Mouse (Mus musculus) liver, postnatal 0 days (tissue): Measurements from ENCODE around the gene Tlcd2. TPM values are rescaled to one million over a fixed set of nuclear protein-coding genes. Genes with fewer than 3 reads are reported as not detected.

Experiments
- ATAC-seq: fragments of 200-750 bp; cut with Nextera tagmentation; 2 replicates; pipeline ENCODE4 v1.8.0; 2017; ENCODE audit warnings: mild to moderate bottlenecking, moderate library complexity
- DNase-seq: peaks from one replicate; pipeline ENCODE4 v3.0.0-alpha.2; 2016
- H3K27ac ChIP-seq: fragments of 300-500 bp; sonication (generic); 2 replicates; pipeline ENCODE4 v1.5.1; 2014; ENCODE audit warnings: antibody characterized with exemption, moderate library complexity, mild to moderate bottlenecking, low read depth
- H3K27me3 ChIP-seq: fragments of 300-500 bp; sonication (generic); 2 replicates; pipeline ENCODE4 v1.6.1; 2014; ENCODE audit warnings: low read length, control low read depth, mixed read lengths; ENCODE audit not compliant: insufficient read depth
- H3K36me3 ChIP-seq: fragments of 300-500 bp; sonication (generic); replicated peaks from 2 replicates; pipeline ENCODE4 v1.6.1; 2014; ENCODE audit warnings: mild to moderate bottlenecking, control low read depth, low read length, moderate library complexity, mixed read lengths; ENCODE audit not compliant: insufficient read depth
- H3K4me1 ChIP-seq: fragments of 300-500 bp; sonication (generic); 2 replicates; pipeline ENCODE4 v1.6.1; 2014; ENCODE audit warnings: antibody characterized with exemption, mild to moderate bottlenecking, control low read depth; ENCODE audit not compliant: insufficient read depth
- H3K4me2 ChIP-seq: fragments of 300-500 bp; sonication (generic); 2 replicates; pipeline ENCODE4 v1.6.1; 2014; ENCODE audit warnings: low read depth, mild to moderate bottlenecking, low read length, moderate library complexity, mixed read lengths
- H3K4me3 ChIP-seq: fragments of 300-500 bp; sonication (generic); 2 replicates; pipeline ENCODE4 v1.5.1; 2014; ENCODE audit warnings: low read depth, low read length
- H3K9ac ChIP-seq: fragments of 300-500 bp; sonication (generic); replicated peaks from 2 replicates; pipeline ENCODE4 v1.6.1; 2014; ENCODE audit warnings: mild to moderate bottlenecking, moderate library complexity
- H3K9me3 ChIP-seq: fragments of 300-500 bp; sonication (generic); 2 replicates; pipeline ENCODE4 v1.6.1; 2016; ENCODE audit warnings: mild to moderate bottlenecking, control low read depth, low read length, mixed read lengths
- CTCF ChIP-seq: sonication (generic); IDR thresholded peaks from 2 replicates; pipeline ENCODE4 v1.5.1; 2016; ENCODE audit warnings: antibody characterized with exemption, low read depth
- EP300 ChIP-seq: IDR thresholded peaks from 2 replicates; pipeline ENCODE4 v1.6.1; 2016; ENCODE audit warnings: antibody characterized with exemption, low read depth, mild to moderate bottlenecking
- WGBS: fragments of 180-500 bp; shearing (Covaris S2); extraction: QIAGEN DNeasy Blood & Tissue Kit; methylation state at CpG from one replicate; pipeline ENCODE4 v1.1.7; 2014; ENCODE audit not compliant: insufficient replicate concordance; 5-methylcytosine and 5-hydroxymethylcytosine counted together
- polyA plus RNA-seq: library from polyadenylated mRNA; unstranded; fragments of >200 nt; fragmentation: Nextera tagmentation; extraction: Ambion mirVana; gene quantifications from 2 replicates; pipeline ENCODE4 v1.2.1, GENCODE M21; 2015

Tlcd2 gene
- polyA plus RNA-seq, 1 experiment from 2014 or later, result 35.6 TPM

GRCm38 (mm10) chr11:75441034-75441433 lies 20.5 kb upstream of the Tlcd2 start:
- Histone ChIP-seq H3K4me1 (peaks cover 27% of the 10 kb centered on the region), H3K9ac (no peak overlapping the region), H3K27ac (peak overlapping the region; percentile 76), H3K27me3 (no peaks in the 10 kb centered on the region), H3K36me3 (peaks cover 50% of the 10 kb centered on the region), H3K4me3 (no peak overlapping the region), H3K4me2 (no peak overlapping the region), H3K9me3 (no peaks in the 10 kb centered on the region)
- DNase-seq (no peak), ATAC-seq (no peak)
- WGBS, result 74% methylated on average over 7 of the region's 7 CpGs
- no peak for TF ChIP-seq EP300
- TF ChIP-seq CTCF, result no peak

- ATAC-seq, result no peak
- Histone ChIP-seq H3K27ac (peak overlapping the region; percentile 76; the same call in 1 of the 2 replicates), H3K9me3 (no peaks in the 10 kb centered on the region), H3K9ac (no peak overlapping the region), H3K4me1 (peaks cover 27% of the 10 kb centered on the region), H3K4me3 (no peak overlapping the region), H3K36me3 (peaks cover 54% of the 10 kb centered on the region), H3K4me2 (no peak overlapping the region), H3K27me3 (no peaks in the 10 kb centered on the region)
- TF ChIP-seq EP300 (no peak), CTCF (no peak)
- WGBS, result 88% methylated on average over 16 of the region's 16 CpGs
- DNase-seq, result no peak
These were observed 19.9 kb upstream of the Tlcd2 start for GRCm38 (mm10) chr11:75441601-75442000.

GRCm38 (mm10) chr11:75443711-75444110 lies 17.8 kb upstream of the Tlcd2 start:
- Histone ChIP-seq H3K4me3 (no peak overlapping the region), H3K4me2 (0 out of 2 replicates have a peak overlapping the region, but pooled peaks have one; percentile 4), H3K9me3 (no peaks in the 10 kb centered on the region), H3K9ac (no peak overlapping the region), H3K27me3 (no peaks in the 10 kb centered on the region), H3K36me3 (peaks cover 75% of the 10 kb centered on the region), H3K4me1 (peaks cover 30% of the 10 kb centered on the region), H3K27ac (peak overlapping the region; percentile 94)
- DNase-seq, result peak; percentile 73
- TF ChIP-seq CTCF (peak; percentile 31), EP300 (peak; percentile 83)
- peak; percentile 92 for ATAC-seq
- 71% methylated on average over 8 of the region's 8 CpGs for WGBS

GRCm38 (mm10) chr11:75448575-75448974 lies 12.9 kb upstream of the Tlcd2 start:
- H3K4me2 ChIP-seq, result peak overlapping the region; percentile 100
- WGBS, result 50% methylated on average over 3 of the region's 3 CpGs
- peaks cover 52% of the 10 kb centered on the region for H3K4me1 ChIP-seq
- ATAC-seq, result no peak
- peak overlapping the region; percentile 71 for H3K9ac ChIP-seq
- peak overlapping the region; percentile 92 for H3K27ac ChIP-seq
- no peaks in the 10 kb centered on the region for H3K9me3 ChIP-seq
- peaks cover 78% of the 10 kb centered on the region for H3K36me3 ChIP-seq
- TF ChIP-seq CTCF, result no peak
- no peak for TF ChIP-seq EP300
- H3K4me3 ChIP-seq, result peak overlapping the region; percentile 50
- H3K27me3 ChIP-seq, result no peaks in the 10 kb centered on the region
- peak; percentile 19 for DNase-seq

GRCm38 (mm10) chr11:75449695-75450094 lies 11.8 kb upstream of the Tlcd2 start:
- Histone ChIP-seq H3K4me2 (peak overlapping the region; percentile 100), H3K4me3 (peak overlapping the region; percentile 50), H3K36me3 (peaks cover 69% of the 10 kb centered on the region), H3K27me3 (no peaks in the 10 kb centered on the region), H3K27ac (peak overlapping the region; percentile 92), H3K9ac (peak overlapping the region; percentile 71), H3K9me3 (no peaks in the 10 kb centered on the region), H3K4me1 (peaks cover 59% of the 10 kb centered on the region)
- peak; percentile 66; the same call in 1 of the 2 replicates for TF ChIP-seq EP300
- TF ChIP-seq CTCF, result no peak
- DNase-seq (peak; percentile 87), ATAC-seq (peak; percentile 49)
- WGBS, result 46% methylated on average over 6 of the region's 7 CpGs

GRCm38 (mm10) chr11:75450304-75450908 lies 11.1 kb upstream of the Tlcd2 start:
- Histone ChIP-seq H3K27ac (peak overlapping the region; percentile 92), H3K4me3 (peak overlapping the region; percentile 50), H3K9ac (peak overlapping the region; percentile 71), H3K4me1 (peaks cover 65% of the 10 kb centered on the region), H3K36me3 (peaks cover 62% of the 10 kb centered on the region), H3K4me2 (peak overlapping the region; percentile 100), H3K9me3 (no peaks in the 10 kb centered on the region), H3K27me3 (no peaks in the 10 kb centered on the region)
- ATAC-seq (peak; percentile 63), DNase-seq (peak; percentile 37)
- TF ChIP-seq EP300 (peak; percentile 84), CTCF (no peak)
- 54% methylated on average over 8 of the region's 8 CpGs for WGBS
